Mouse (Mus musculus) hindbrain, postnatal 0 days (tissue): ENCODE results near the gene Itm2c. TPM values are rescaled to one million over a fixed set of nuclear protein-coding genes. Genes with fewer than 3 reads are reported as not detected.

Source experiments
- ATAC-seq: fragments of 200-750 bp; cut with Nextera tagmentation; 2 replicates; pipeline ENCODE4 v1.8.0; 2017; ENCODE audit warnings: mild to moderate bottlenecking, moderate TSS enrichment, moderate library complexity
- DNase-seq: peaks from one replicate; pipeline ENCODE4 v3.0.0-alpha.2; 2015; ENCODE audit warnings: low spot score
- H3K27ac ChIP-seq: fragments of 300-500 bp; sonication (generic); 2 replicates; pipeline ENCODE4 v1.5.1; 2014; ENCODE audit warnings: mild to moderate bottlenecking
- H3K27me3 ChIP-seq: fragments of 300-500 bp; sonication (generic); 2 replicates; pipeline ENCODE4 v1.6.1; 2014; ENCODE audit warnings: low read length, mixed read lengths; ENCODE audit not compliant: insufficient read depth
- H3K36me3 ChIP-seq: fragments of 300-500 bp; sonication (generic); 2 replicates; pipeline ENCODE4 v1.6.1; 2014; ENCODE audit warnings: low read length, mixed read lengths; ENCODE audit not compliant: insufficient read depth
- H3K4me1 ChIP-seq: fragments of 300-500 bp; sonication (generic); 2 replicates; pipeline ENCODE4 v1.6.1; 2014; ENCODE audit warnings: antibody characterized with exemption, low read length, mixed read lengths; ENCODE audit not compliant: insufficient read depth
- H3K4me2 ChIP-seq: fragments of 300-500 bp; sonication (generic); 2 replicates; pipeline ENCODE4 v1.6.1; 2014; ENCODE audit warnings: low read depth, mild to moderate bottlenecking, low read length, moderate library complexity, mixed read lengths
- H3K4me3 ChIP-seq: fragments of 300-500 bp; sonication (generic); 2 replicates; pipeline ENCODE4 v1.5.1; 2014; ENCODE audit warnings: low read length
- H3K9ac ChIP-seq: fragments of 300-500 bp; sonication (generic); replicated peaks from 2 replicates; pipeline ENCODE4 v1.6.1; 2014; ENCODE audit warnings: mild to moderate bottlenecking, low read length, moderate library complexity, mixed read lengths
- H3K9me3 ChIP-seq: fragments of 300-500 bp; sonication (generic); 2 replicates; pipeline ENCODE4 v1.6.1; 2016; ENCODE audit warnings: low read length, mixed read lengths
- CTCF ChIP-seq: IDR thresholded peaks from 2 replicates; pipeline ENCODE4 v1.5.1; 2016; ENCODE audit warnings: antibody characterized with exemption, control low read depth, low read depth
- WGBS: fragments of 180-500 bp; shearing (Covaris S2); extraction: QIAGEN DNeasy Blood & Tissue Kit; methylation state at CpG from one replicate; pipeline ENCODE4 v1.1.7; 2014; 5-methylcytosine and 5-hydroxymethylcytosine counted together
- polyA plus RNA-seq: library from polyadenylated mRNA; unstranded; fragments of >200 nt; fragmentation: Nextera tagmentation; extraction: Ambion mirVana; gene quantifications from 2 replicates; pipeline ENCODE4 v1.2.1, GENCODE M21; 2015
- total RNA-seq: library from RNA; depleted of rRNA; stranded (reverse); fragments of >200 nt; gene quantifications from 2 replicates; pipeline ENCODE4 v1.2.3, GENCODE M21; 2014

Itm2c gene
- total and polyA plus RNA-seq, 2 experiments from 2014 or later: 244 to 336 TPM

GRCm38 (mm10) chr1:85908754-85909590 is 14.9 kb downstream of the Itm2c start:
- no peak; the same call in 1 of the 2 replicates for ATAC-seq
- peaks cover 43% of the 10 kb centered on the region for H3K36me3 ChIP-seq
- no peaks in the 10 kb centered on the region for H3K27me3 ChIP-seq
- H3K4me2 ChIP-seq: no peak overlapping the region
- no peak for DNase-seq
- H3K4me1 ChIP-seq: no peaks in the 10 kb centered on the region
- H3K4me3 ChIP-seq: no peak overlapping the region
- no peaks in the 10 kb centered on the region for H3K9me3 ChIP-seq
- TF ChIP-seq CTCF: no peak
- H3K9ac ChIP-seq: no peak overlapping the region
- 62% methylated on average over 13 of the region's 13 CpGs for WGBS
- peak overlapping the region; percentile 7; the same call in 1 of the 2 replicates for H3K27ac ChIP-seq

DNA sequence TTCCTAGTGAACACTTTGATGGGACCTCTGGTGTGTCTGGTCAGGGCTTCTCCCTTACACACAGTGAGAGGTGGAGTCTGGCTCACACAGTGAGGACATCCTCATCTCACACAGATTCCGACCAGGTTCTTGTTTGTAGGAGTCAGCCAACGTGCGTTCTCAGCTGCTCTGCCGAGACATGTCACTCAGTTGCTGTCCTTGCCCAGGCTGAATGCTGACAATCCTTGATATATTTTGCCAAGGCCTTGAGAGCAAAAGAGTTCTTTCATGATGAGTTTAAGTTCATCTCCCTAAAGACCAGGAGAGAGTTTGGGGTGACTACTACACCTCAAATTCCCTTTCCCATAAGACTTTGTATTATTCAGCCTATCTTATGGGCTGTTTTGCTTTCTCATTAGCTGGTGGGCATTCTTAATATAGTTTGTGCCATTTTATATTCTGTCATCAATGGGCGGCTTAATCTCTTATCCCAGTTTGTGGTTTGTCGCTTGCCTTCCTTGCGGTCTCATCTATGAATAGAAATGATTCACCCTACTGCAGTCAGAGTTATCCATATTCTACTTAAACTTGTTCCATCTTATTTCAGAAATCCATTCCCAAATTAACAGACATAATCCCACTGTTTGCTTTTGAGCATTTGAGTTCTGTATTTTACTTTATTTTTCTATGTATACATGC is 19.1 kb downstream of the Itm2c start:
- no peaks in the 10 kb centered on the region for H3K27me3 ChIP-seq
- no peak overlapping the region for H3K4me3 ChIP-seq
- no peak overlapping the region for H3K4me2 ChIP-seq
- WGBS: 90% methylated on average over 7 of the region's 7 CpGs
- no peaks in the 10 kb centered on the region for H3K9me3 ChIP-seq
- peaks cover 15% of the 10 kb centered on the region; the same call in 1 of the 2 replicates for H3K4me1 ChIP-seq
- DNase-seq (no peak), ATAC-seq (no peak)
- TF ChIP-seq CTCF: no peak
- no peak overlapping the region for H3K9ac ChIP-seq
- H3K27ac ChIP-seq: no peak overlapping the region
- H3K36me3 ChIP-seq: peaks cover 2% of the 10 kb centered on the region; the same call in 1 of the 2 replicates

DNA sequence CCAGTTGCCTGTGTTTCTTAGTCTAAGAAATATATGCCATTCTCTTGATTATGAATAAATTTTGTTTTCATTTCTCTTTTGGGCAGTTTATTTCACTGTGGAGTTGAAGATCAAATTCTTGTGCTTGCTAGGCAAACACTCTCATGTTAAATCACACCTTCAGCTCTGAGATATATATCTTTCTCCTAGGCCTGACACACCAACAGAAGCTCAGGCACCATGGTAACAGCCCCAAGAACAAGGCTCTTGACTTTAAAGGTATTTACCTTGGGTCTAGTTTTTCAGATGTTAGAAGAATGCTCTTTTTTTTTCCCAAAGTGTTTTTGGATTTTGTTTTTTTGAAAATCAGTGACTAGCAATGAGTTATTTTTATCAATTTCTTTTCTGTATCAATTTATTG is 21.8 kb downstream of the Itm2c start:
- TF ChIP-seq CTCF: no peak
- Histone ChIP-seq H3K4me3 (no peak overlapping the region), H3K9me3 (no peaks in the 10 kb centered on the region), H3K27ac (peak overlapping the region; percentile 81; the same call in 1 of the 2 replicates), H3K36me3 (no peaks in the 10 kb centered on the region), H3K27me3 (no peaks in the 10 kb centered on the region), H3K4me1 (peaks cover 20% of the 10 kb centered on the region; the same call in 1 of the 2 replicates), H3K9ac (no peak overlapping the region), H3K4me2 (no peak overlapping the region)
- ATAC-seq (no peak), DNase-seq (no peak)

- peak; percentile 86 for DNase-seq
- Histone ChIP-seq H3K9me3 (no peaks in the 10 kb centered on the region), H3K36me3 (no peaks in the 10 kb centered on the region), H3K9ac (no peak overlapping the region), H3K4me1 (peaks cover 25% of the 10 kb centered on the region), H3K27me3 (no peaks in the 10 kb centered on the region), H3K27ac (peak overlapping the region; percentile 81), H3K4me3 (no peak overlapping the region), H3K4me2 (no peak overlapping the region)
- peak; percentile 84 for ATAC-seq
- WGBS: 4% methylated on average over 4 of the region's 4 CpGs
- TF ChIP-seq CTCF: no peak
Measured at GRCm38 (mm10) chr1:85916830-85917450, 22.9 kb downstream of the Itm2c start.

GRCm38 (mm10) chr1:85919621-85920020 is 25.5 kb downstream of the Itm2c start:
- no peak for ATAC-seq
- DNase-seq: no peak
- H3K36me3 ChIP-seq: no peaks in the 10 kb centered on the region
- no peak overlapping the region for H3K27ac ChIP-seq
- no peak overlapping the region for H3K4me2 ChIP-seq
- WGBS: 89% methylated on average over 7 of the region's 7 CpGs
- H3K27me3 ChIP-seq: no peaks in the 10 kb centered on the region
- no peak overlapping the region for H3K9ac ChIP-seq
- no peak for TF ChIP-seq CTCF
- no peaks in the 10 kb centered on the region for H3K9me3 ChIP-seq
- H3K4me1 ChIP-seq: peaks cover 35% of the 10 kb centered on the region
- no peak overlapping the region for H3K4me3 ChIP-seq

DNA sequence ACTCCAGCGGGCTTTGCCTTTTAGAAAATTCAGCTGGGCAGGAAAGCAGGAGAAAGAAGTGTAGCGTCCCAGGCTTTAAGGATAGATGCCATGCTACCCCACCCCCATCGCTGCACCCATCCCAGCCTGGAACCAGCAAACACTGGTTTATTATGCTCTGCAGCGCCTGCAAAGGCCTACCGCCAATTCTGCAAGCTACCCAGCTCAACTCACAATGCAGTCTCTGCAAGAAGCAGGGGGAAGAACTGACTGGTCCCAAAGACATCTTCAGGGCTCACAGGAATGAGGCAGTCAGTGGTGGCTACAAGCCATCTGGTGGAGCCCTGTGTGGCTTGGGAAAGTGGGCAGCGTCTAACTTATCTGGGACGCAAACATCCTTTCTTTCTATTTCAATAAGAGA is 27.6 kb downstream of the Itm2c start:
- ATAC-seq: peak; percentile 69

More for the DNA sequence above, 27.6 kb downstream of the Itm2c start:
- DNase-seq: peak; percentile 70
- Histone ChIP-seq H3K4me3 (no peak overlapping the region), H3K36me3 (no peaks in the 10 kb centered on the region), H3K4me1 (peaks cover 31% of the 10 kb centered on the region), H3K4me2 (no peak overlapping the region), H3K27me3 (no peaks in the 10 kb centered on the region; the same call in 1 of the 2 replicates), H3K9ac (no peak overlapping the region), H3K9me3 (no peaks in the 10 kb centered on the region), H3K27ac (peak overlapping the region; percentile 80)
- no peak for TF ChIP-seq CTCF
- 44% methylated on average over 7 of the region's 7 CpGs for WGBS
